Mouse (Mus musculus) right cerebral cortex, postnatal 14 days (tissue): ENCODE results near the gene Trim44.

Experiments
- DNase-seq: peaks from one replicate; pipeline ENCODE4 v3.0.0; 2022

The Trim44 gene

GRCm38 (mm10) chr2:102407363-102408184 is at the start of gene Trim44:
Gene Trim44 (minus strand): TSS chr2:102407828.
- no peak for DNase-seq

- DNase-seq: no peak
Measured at GRCm38 (mm10) chr2:102455126-102455525, 47.5 kb upstream of the Trim44 start.

GRCm38 (mm10) chr2:102453447-102453846 is 45.8 kb upstream of the Trim44 start:
- no peak for DNase-seq

- peak; percentile 63 for DNase-seq
Measured at GRCm38 (mm10) chr2:102451671-102452549, 44.3 kb upstream of the Trim44 start, which contains the start of gene Fjx1. Gene Fjx1 (minus strand): TSS chr2:102452499.

- DNase-seq: peak; percentile 54
Measured at GRCm38 (mm10) chr2:102450761-102451670, 43.4 kb upstream of the Trim44 start.

GRCm38 (mm10) chr2:102450248-102450760 is 42.7 kb upstream of the Trim44 start:
- DNase-seq: peak; percentile 57

GRCm38 (mm10) chr2:102449630-102450247 is 42.1 kb upstream of the Trim44 start:
- peak; percentile 21 for DNase-seq

- no peak for DNase-seq
Measured at GRCm38 (mm10) chr2:102449056-102449455, 41.4 kb upstream of the Trim44 start.

- DNase-seq: no peak
Measured at GRCm38 (mm10) chr2:102447831-102448230, 40.2 kb upstream of the Trim44 start.

- DNase-seq: no peak
Measured at GRCm38 (mm10) chr2:102446851-102447250, 39.2 kb upstream of the Trim44 start.

- DNase-seq: no peak
Measured at GRCm38 (mm10) chr2:102437357-102438030, 29.9 kb upstream of the Trim44 start.

- no peak for DNase-seq
Measured at GRCm38 (mm10) chr2:102433879-102434278, 26.3 kb upstream of the Trim44 start.

GRCm38 (mm10) chr2:102431084-102431483 is 23.5 kb upstream of the Trim44 start:
- DNase-seq: no peak

- DNase-seq: no peak
Measured at GRCm38 (mm10) chr2:102427974-102428373, 20.3 kb upstream of the Trim44 start.

GRCm38 (mm10) chr2:102426434-102426833 is 18.8 kb upstream of the Trim44 start:
- DNase-seq: no peak

GRCm38 (mm10) chr2:102416149-102416743 is 8.6 kb upstream of the Trim44 start:
- DNase-seq: no peak

GRCm38 (mm10) chr2:102412738-102413137 is 5.1 kb upstream of the Trim44 start:
- no peak for DNase-seq

- no peak for DNase-seq
Measured at GRCm38 (mm10) chr2:102410615-102411014, 3.0 kb upstream of the Trim44 start.

GRCm38 (mm10) chr2:102409741-102410140 is 2.1 kb upstream of the Trim44 start:
- DNase-seq: no peak
